Mouse (Mus musculus) liver, postnatal 0 days (tissue): ENCODE results near the gene Nnat.

Source experiments
- CTCF ChIP-seq: sonication (generic); IDR thresholded peaks from 2 replicates; pipeline ENCODE4 v1.5.1; 2016; ENCODE audit warnings: antibody characterized with exemption, low read depth
- EP300 ChIP-seq: IDR thresholded peaks from 2 replicates; pipeline ENCODE4 v1.6.1; 2016; ENCODE audit warnings: antibody characterized with exemption, low read depth, mild to moderate bottlenecking

DNA sequence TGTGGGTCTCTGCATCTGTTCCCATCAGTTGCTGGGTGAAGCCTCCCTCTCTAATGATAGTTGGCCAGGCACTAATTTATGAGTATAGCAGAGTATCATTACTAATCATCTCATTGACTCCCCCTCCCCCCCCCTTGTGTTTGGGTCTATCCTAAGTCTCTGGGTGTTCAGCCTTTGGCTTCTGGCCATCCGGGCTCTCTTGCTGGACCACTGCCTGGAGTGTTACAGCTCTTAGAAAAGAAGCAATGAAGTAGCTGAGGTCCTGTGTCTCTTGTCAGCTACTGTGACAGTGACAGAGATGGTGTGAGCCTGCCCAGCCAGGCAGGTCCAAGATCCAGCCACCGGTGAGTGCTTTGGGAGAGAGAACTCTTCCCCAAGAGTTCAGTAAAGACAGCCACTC lies 12.9 kb downstream of the Nnat start:
- TF ChIP-seq EP300: no peak
- no peak for TF ChIP-seq CTCF
